Mouse (Mus musculus) erythroblast, embryonic 14.5 days (primary cell): ENCODE data around the gene Dhx30.

Source experiments
- GATA1 ChIP-seq: IDR thresholded peaks from 2 replicates; pipeline ENCODE4 v1.6.1; 2012; ENCODE audit warnings: low read length, inconsistent platforms, mixed read lengths
- TAL1 ChIP-seq: IDR thresholded peaks from 3 replicates; pipeline ENCODE4 v1.6.1; 2012; ENCODE audit warnings: low read length, inconsistent platforms, mixed read lengths

- no peak for TF ChIP-seq GATA1
- TF ChIP-seq TAL1: no peak
These were observed 13.4 kb upstream of the Dhx30 start for GRCm38 (mm10) chr9:110130896-110131524.
